ENCODE assay signal across 8 mouse cellular contexts in the genomic region with DNA sequence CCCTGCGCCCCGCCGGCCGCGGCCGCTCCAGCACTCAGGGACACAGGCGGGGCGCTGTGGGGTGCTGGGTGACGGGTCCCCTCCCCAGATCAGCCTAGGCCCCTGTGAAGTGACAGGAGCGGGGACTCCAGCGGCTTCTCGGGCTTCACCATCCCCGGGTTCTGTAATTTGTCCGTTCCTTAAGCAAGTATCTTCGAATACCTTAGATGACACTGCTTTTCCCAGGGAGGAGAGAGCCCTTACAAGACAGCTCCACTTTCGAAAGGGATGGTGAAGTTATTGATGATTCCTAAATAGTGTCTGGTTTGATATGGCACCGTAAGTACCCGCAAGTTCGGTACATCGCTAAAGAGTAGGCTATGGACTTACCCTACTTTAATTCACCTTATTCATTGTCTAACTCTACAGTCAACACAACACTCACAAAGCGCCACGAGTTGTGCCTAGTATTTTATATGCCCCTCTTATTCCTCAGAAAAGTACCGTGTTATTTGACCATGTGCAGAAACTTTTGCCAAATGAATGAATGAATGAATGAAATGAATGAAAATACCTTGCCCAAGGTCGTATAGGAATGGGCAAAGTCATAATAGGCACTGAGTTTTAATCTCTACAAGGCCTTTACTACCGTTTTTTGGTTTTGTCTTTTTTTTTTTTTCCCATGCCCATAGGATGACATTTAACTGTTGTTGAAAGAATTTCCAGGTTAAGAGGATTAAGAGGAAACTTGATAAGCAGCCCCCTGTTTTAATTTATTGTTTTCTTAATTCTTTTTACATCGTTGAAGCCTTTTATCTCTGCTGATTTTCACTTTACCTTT. TPM values are rescaled to one million over a fixed set of nuclear protein-coding genes. Genes with fewer than 3 reads are reported as not detected.
DNase-seq lines count a peak whose midpoint lies in the region; ATAC-seq and TF ChIP-seq lines count a peak whose summit lies in the region.

No protein-coding gene starts in this region.

- H3K27me3 ChIP-seq in forebrain, embryonic 13.5 days = no peaks in the 10 kb centered on the region
- no peaks in the 10 kb centered on the region for H3K27me3 ChIP-seq in liver, embryonic 14.5 days (ENCODE audit: control insufficient read depth, insufficient read depth, low read length)

- peak; percentile 2; the same call in 1 of the 2 replicates for ATAC-seq in forebrain, embryonic 13.5 days
- peak; percentile 7; the same call in 1 of the 2 replicates for ATAC-seq in liver, embryonic 14.5 days (ENCODE audit: insufficient read depth)

- H3K4me2 ChIP-seq in forebrain, embryonic 13.5 days = peak overlapping the region; percentile 85
- H3K4me2 ChIP-seq in liver, embryonic 14.5 days (ENCODE audit: low read depth) = peak overlapping the region; percentile 99

- peak in 1 of 2 experiments; percentile 18 for DNase-seq in layer of hippocampus, adult 2 months (ENCODE audit: low spot score in 2 of 2)
- DNase-seq in layer of hippocampus, postnatal 10 days (ENCODE audit: low spot score in 2 of 2) = no peak
- peak; percentile 45 for DNase-seq in Muller cell, postnatal 12 days (ENCODE audit: inconsistent ontology term)
- no peak for DNase-seq in liver, embryonic 14.5 days (ENCODE audit: low read depth in 3 of 3, low spot score in 3 of 3)
- DNase-seq in adrenal gland, adult 2 months = no peak
- DNase-seq in right cerebral cortex, adult 18-20 months = no peak
- DNase-seq in adrenal gland, adult 8-10 months = no peak

- no peak for TF ChIP-seq EP300 in liver, embryonic 14.5 days (IDR thresholded peaks at IDR 0.05; ENCODE audit: low read depth)

- no peak for TF ChIP-seq CTCF in layer of hippocampus, adult 2 months (conservative IDR thresholded peaks at IDR 0.05)
- no peak for TF ChIP-seq CTCF in liver, embryonic 14.5 days (IDR thresholded peaks at IDR 0.05; ENCODE audit: low read depth)

- peak overlapping the region; percentile 82 for H3K4me3 ChIP-seq in layer of hippocampus, adult 2 months
- H3K4me3 ChIP-seq in forebrain, embryonic 13.5 days = peak overlapping the region; percentile 89
- H3K4me3 ChIP-seq in liver, embryonic 14.5 days (ENCODE audit: insufficient read depth in 1 of 2, low read depth in 2 of 2, low read length in 2 of 2) = peak overlapping the region; percentile 80 to 95

- H3K4me1 ChIP-seq in forebrain, embryonic 13.5 days = peaks cover 32% of the 10 kb centered on the region
- peaks cover 13 to 18% of the 10 kb centered on the region in 2 experiments for H3K4me1 ChIP-seq in liver, embryonic 14.5 days (replicated peaks; ENCODE audit: control insufficient read depth in 2 of 2, insufficient read depth in 2 of 2, low read length in 1 of 2)

- no peaks in the 10 kb centered on the region for H3K9me3 ChIP-seq in forebrain, embryonic 13.5 days (replicated peaks)
- no peaks in the 10 kb centered on the region for H3K9me3 ChIP-seq in liver, embryonic 14.5 days (ENCODE audit: control insufficient read depth, low read length)

- H3K36me3 ChIP-seq in forebrain, embryonic 13.5 days (ENCODE audit: poor library complexity, severe bottlenecking) = 0 out of 2 replicates have a peak, but pooled peaks cover 10% of the 10 kb centered on the region
- peaks cover 13% of the 10 kb centered on the region for H3K36me3 ChIP-seq in liver, embryonic 14.5 days (replicated peaks; ENCODE audit: control insufficient read depth, insufficient read depth, low read depth)

- H3K27ac ChIP-seq in layer of hippocampus, adult 2 months = peak overlapping the region; percentile 99
- H3K27ac ChIP-seq in forebrain, embryonic 13.5 days = peak overlapping the region; percentile 98
- peak overlapping the region; percentile 85 for H3K27ac ChIP-seq in liver, embryonic 14.5 days

- WGBS in forebrain, embryonic 13.5 days = 3% methylated on average over 26 of the region's 26 CpGs
- WGBS in liver, embryonic 14.5 days (ENCODE audit: insufficient replicate concordance) = 2% methylated on average over 26 of the region's 26 CpGs

- H3K9ac ChIP-seq in forebrain, embryonic 13.5 days = peak overlapping the region; percentile 98
- H3K9ac ChIP-seq in liver, embryonic 14.5 days (replicated peaks) = peak overlapping the region; percentile 94

RNA-seq across cellular contexts. Expression of a gene that starts 0.8 kb away (rescaled TPM):
- 10 to 100 TPM; 52.7 to 52.9 TPM for total RNA-seq in layer of hippocampus, adult 2 months (2021)
- total RNA-seq in layer of hippocampus, postnatal 10 days (2021) = 10 to 100 TPM; 40.1 to 44.9 TPM
- polyA plus RNA-seq in forebrain, embryonic 13.5 days (2015; fragmentation: Nextera tagmentation; extraction: Ambion mirVana) = 6.3 and 7.3 TPM in 2 replicates
- polyA plus RNA-seq in liver, embryonic 14.5 days (2012; rRNA removed) = 1.2 and 1.5 TPM in 2 replicates
- 3.7 and 4.4 TPM in 2 replicates for polyA plus RNA-seq in liver, embryonic 14.5 days (2014; fragmentation: Nextera tagmentation; extraction: Ambion mirVana)
- total RNA-seq in adrenal gland, adult 2 months (2021) = 10 to 100 TPM; 20.6 to 22.1 TPM
- polyA plus RNA-seq in adrenal gland, adult 2 months (2012; rRNA removed) = 2.9 and 3.3 TPM in 2 replicates
- total RNA-seq in adrenal gland, adult 8-10 months (2022) = 10 to 100 TPM; 21.1 to 29.1 (median 27.3) TPM

RNA-seq across cellular contexts. Expression of a gene that starts 4.0 kb away (rescaled TPM):
- 100 to 1,000 TPM; 142 to 147 TPM for total RNA-seq in layer of hippocampus, adult 2 months (2021)
- 100 to 1,000 TPM; 193 to 223 TPM for total RNA-seq in layer of hippocampus, postnatal 10 days (2021)
- polyA plus RNA-seq in forebrain, embryonic 13.5 days (2015; fragmentation: Nextera tagmentation; extraction: Ambion mirVana) = 2,450 and 2,763 TPM in 2 replicates
- 539 and 784 TPM in 2 replicates for polyA plus RNA-seq in liver, embryonic 14.5 days (2012; rRNA removed)
- 1,242 and 1,265 TPM in 2 replicates for polyA plus RNA-seq in liver, embryonic 14.5 days (2014; fragmentation: Nextera tagmentation; extraction: Ambion mirVana)
- total RNA-seq in adrenal gland, adult 2 months (2021) = 100 to 1,000 TPM; 128 to 131 TPM
- polyA plus RNA-seq in adrenal gland, adult 2 months (2012; rRNA removed) = 178 and 236 TPM in 2 replicates
- total RNA-seq in adrenal gland, adult 8-10 months (2022) = 100 to 1,000 TPM; 124 to 155 (median 138) TPM

RNA-seq across cellular contexts. Expression of a gene that starts 50.0 kb away (rescaled TPM):
- total RNA-seq in layer of hippocampus, adult 2 months (2021) = 10 to 100 TPM; 64.4 to 65.3 TPM
- total RNA-seq in layer of hippocampus, postnatal 10 days (2021) = 10 to 100 TPM; 65.3 to 66.9 TPM
- polyA plus RNA-seq in forebrain, embryonic 13.5 days (2015; fragmentation: Nextera tagmentation; extraction: Ambion mirVana) = 126 and 129 TPM in 2 replicates
- 31.3 and 35.2 TPM in 2 replicates for polyA plus RNA-seq in liver, embryonic 14.5 days (2012; rRNA removed)
- polyA plus RNA-seq in liver, embryonic 14.5 days (2014; fragmentation: Nextera tagmentation; extraction: Ambion mirVana) = 54.3 and 60.1 TPM in 2 replicates
- 10 to 100 TPM; 69.4 to 69.9 TPM for total RNA-seq in adrenal gland, adult 2 months (2021)
- polyA plus RNA-seq in adrenal gland, adult 2 months (2012; rRNA removed) = 9.2 and 12.9 TPM in 2 replicates
- 10 to 100 TPM; 62.8 to 80.3 (median 71.5) TPM for total RNA-seq in adrenal gland, adult 8-10 months (2022)
